ENCODE assay signal across 9 mouse cellular contexts in the genomic region with DNA sequence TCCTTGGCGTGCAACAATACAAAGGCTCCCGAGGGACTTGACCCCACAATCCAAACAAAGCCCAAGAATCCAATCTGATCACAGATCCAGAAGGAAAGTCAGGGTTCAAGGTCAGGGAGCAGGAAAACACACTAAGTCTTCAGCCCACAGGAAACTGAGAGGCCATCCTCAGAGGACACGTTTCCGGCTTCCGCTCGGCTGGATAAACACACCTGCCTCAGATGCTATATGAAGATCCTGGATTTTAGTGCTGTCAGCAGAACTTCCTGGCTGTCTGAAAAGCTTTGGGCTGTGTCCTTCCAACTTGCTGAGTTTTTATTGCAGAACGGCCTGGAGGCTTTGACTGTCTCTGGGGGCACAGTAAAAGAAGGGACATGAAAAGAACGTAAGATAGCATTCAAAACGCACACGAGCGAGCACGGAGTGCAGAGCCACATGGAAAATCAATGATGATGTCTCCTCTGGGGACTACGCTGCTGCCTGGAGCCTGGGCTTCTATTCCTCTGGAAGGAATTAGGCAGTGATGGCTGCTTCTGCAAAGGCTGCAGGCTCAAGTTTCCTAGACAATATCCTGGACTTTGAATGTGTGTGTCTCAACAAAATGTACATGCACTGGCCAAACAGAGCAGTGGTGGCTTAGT.
DNase-seq lines count a peak whose midpoint lies in the region; ATAC-seq and TF ChIP-seq lines count a peak whose summit lies in the region.
"Had no signal": no experiment of that assay in that cellular context is flagged by ENCODE, and none has a peak within 500 bp of the region (broad histone marks: within the 10 kb centered on the region; RNA-seq: fewer than 3 reads in every experiment).

No protein-coding gene starts in this region.

- H3K9ac ChIP-seq in heart, embryonic 11.5 days (ENCODE audit: low read depth, low read length): no peak overlapping the region
- H3K9ac ChIP-seq in midbrain, embryonic 13.5 days (replicated peaks): no peak overlapping the region
- H3K9ac ChIP-seq: liver, embryonic 13.5 days had no signal

- no peaks in the 10 kb centered on the region for H3K36me3 ChIP-seq in heart, embryonic 11.5 days (ENCODE audit: control insufficient read depth, insufficient read depth, low read length)
- no peaks in the 10 kb centered on the region for H3K36me3 ChIP-seq in kidney, adult 2 months (ENCODE audit: control insufficient read depth, insufficient read depth, low read length)
- H3K36me3 ChIP-seq in midbrain, embryonic 13.5 days: no peaks in the 10 kb centered on the region
- H3K36me3 ChIP-seq: liver, embryonic 13.5 days had no signal

- H3K27ac ChIP-seq in heart, embryonic 11.5 days (ENCODE audit: low read depth, low read length): no peak overlapping the region
- H3K27ac ChIP-seq in kidney, adult 2 months (ENCODE audit: insufficient read depth, low read depth, low read length): no peak overlapping the region
- peak overlapping the region; percentile 48; the same call in 1 of the 2 replicates for H3K27ac ChIP-seq in midbrain, embryonic 13.5 days
- H3K27ac ChIP-seq: liver, embryonic 13.5 days had no signal

- DNase-seq in heart, adult 11 months: peak; percentile 95
- peak; percentile 69 for DNase-seq in embryo, embryonic 10.5 days (ENCODE audit: low spot score)
- peak; percentile 68 for DNase-seq in kidney, adult 2 months
- DNase-seq in left cerebral cortex, adult 8-10 months (ENCODE audit: low spot score in 2 of 2): no peak
- DNase-seq in frontal cortex, adult 2 months (ENCODE audit: extremely low spot score in 1 of 2, low spot score in 1 of 2): no peak
- no peak for DNase-seq in MN1 (ENCODE audit: low spot score)
- DNase-seq: liver, embryonic 13.5 days had no signal

- no peaks in the 10 kb centered on the region for H3K4me1 ChIP-seq in heart, embryonic 11.5 days (ENCODE audit: control insufficient read depth, insufficient read depth, low read length)
- H3K4me1 ChIP-seq in kidney, adult 2 months (ENCODE audit: control insufficient read depth, insufficient read depth, low read length): no peaks in the 10 kb centered on the region
- H3K4me1 ChIP-seq in midbrain, embryonic 13.5 days (replicated peaks): peaks cover 14% of the 10 kb centered on the region
- H3K4me1 ChIP-seq: liver, embryonic 13.5 days had no signal

- H3K4me2 ChIP-seq in heart, embryonic 11.5 days: no peak overlapping the region
- H3K4me2 ChIP-seq in midbrain, embryonic 13.5 days (replicated peaks): no peak overlapping the region
- H3K4me2 ChIP-seq: liver, embryonic 13.5 days had no signal

- H3K9me3 ChIP-seq in heart, embryonic 11.5 days (replicated peaks; ENCODE audit: control insufficient read depth, low read length): no peaks in the 10 kb centered on the region
- no peaks in the 10 kb centered on the region for H3K9me3 ChIP-seq in midbrain, embryonic 13.5 days
- H3K9me3 ChIP-seq: liver, embryonic 13.5 days had no signal

- no peak overlapping the region for H3K4me3 ChIP-seq in heart, embryonic 11.5 days (ENCODE audit: low read depth, low read length)
- H3K4me3 ChIP-seq in kidney, adult 2 months (ENCODE audit: insufficient read depth, low read depth, low read length): no peak overlapping the region
- no peak overlapping the region for H3K4me3 ChIP-seq in midbrain, embryonic 13.5 days (replicated peaks)
- H3K4me3 ChIP-seq: liver, embryonic 13.5 days had no signal

- WGBS in heart, embryonic 11.5 days (ENCODE audit: insufficient replicate concordance): 70% methylated on average over 13 of the region's 13 CpGs
- 57% methylated on average over 13 of the region's 13 CpGs for WGBS in kidney, adult 2 months
- WGBS in midbrain, embryonic 13.5 days: 43% methylated on average over 13 of the region's 13 CpGs

- TF ChIP-seq CTCF in kidney, adult 2 months (conservative IDR thresholded peaks at IDR 0.05; ENCODE audit: insufficient read depth, insufficient read length, low read depth, low read length): no peak

- no peak for ATAC-seq in heart, embryonic 11.5 days (replicated peaks; ENCODE audit: insufficient number of reproducible peaks, low FRiP score, low TSS enrichment)
- no peak for ATAC-seq in midbrain, embryonic 13.5 days

- no peaks in the 10 kb centered on the region for H3K27me3 ChIP-seq in heart, embryonic 11.5 days (ENCODE audit: control insufficient read depth, insufficient read depth, low read length)
- H3K27me3 ChIP-seq in kidney, adult 2 months (replicated peaks; ENCODE audit: control insufficient read depth, insufficient read depth, low read length): no peaks in the 10 kb centered on the region
- H3K27me3 ChIP-seq in midbrain, embryonic 13.5 days: no peaks in the 10 kb centered on the region
- H3K27me3 ChIP-seq: liver, embryonic 13.5 days had no signal

- TF ChIP-seq POLR2A in kidney, adult 2 months (IDR thresholded peaks at IDR 0.05; ENCODE audit: low read depth, low read length): no peak

Comparison
In these comparisons a context has a peak if more than half of its experiments do, and no peak if none do; other contexts are left out.
1. DNase-seq: peak in heart, adult 11 months (single experiment), embryo, embryonic 10.5 days (single experiment) and kidney, adult 2 months (single experiment); none in left cerebral cortex, adult 8-10 months (0 of 2), frontal cortex, adult 2 months (0 of 2) and MN1 (single experiment).